7 mouse cellular contexts compared by ENCODE assay signal in the genomic region with DNA sequence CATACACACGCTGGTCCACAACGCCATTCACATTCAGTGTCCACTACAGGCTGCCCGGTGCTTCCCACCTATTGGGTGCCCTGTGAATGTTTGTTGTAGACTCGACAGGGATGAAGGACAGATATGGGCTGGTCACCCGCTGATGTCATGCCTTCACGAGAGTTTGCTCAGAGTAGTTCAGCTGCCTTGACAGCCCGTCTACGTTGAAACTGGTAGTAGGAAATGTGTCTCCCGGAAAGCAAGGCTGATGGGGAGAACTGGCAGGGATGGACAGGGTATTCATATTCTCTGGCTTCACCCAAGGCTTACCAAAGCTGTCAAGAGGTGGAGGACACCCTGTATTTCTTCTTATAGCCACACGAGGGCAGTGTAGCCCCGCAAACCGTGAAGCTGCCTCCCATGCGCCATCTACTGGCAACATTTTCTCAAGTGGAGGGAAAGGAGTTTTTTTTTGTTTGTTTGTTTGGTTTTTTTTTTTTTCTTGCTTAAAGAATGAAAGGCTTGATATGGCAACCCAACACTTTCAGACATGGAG. TPM values are rescaled to one million over a fixed set of nuclear protein-coding genes. Genes with fewer than 3 reads are reported as not detected.
DNase-seq lines count a peak whose midpoint lies in the region; TF ChIP-seq lines count a peak whose summit lies in the region.

No protein-coding gene starts in this region.

- WGBS in midbrain, embryonic 10.5 days, result 24% methylated on average over 13 of the region's 13 CpGs

- peak overlapping the region; percentile 48 for H3K27ac ChIP-seq in gastrocnemius, adult 2 months
- no peak overlapping the region for H3K27ac ChIP-seq in midbrain, embryonic 10.5 days (replicated peaks)

- no peaks in the 10 kb centered on the region for H3K9me3 ChIP-seq in midbrain, embryonic 10.5 days (replicated peaks)

- H3K4me1 ChIP-seq in midbrain, embryonic 10.5 days, result peaks cover 28% of the 10 kb centered on the region

- H3K4me3 ChIP-seq in gastrocnemius, adult 2 months, result peak overlapping the region; percentile 37
- no peak overlapping the region for H3K4me3 ChIP-seq in midbrain, embryonic 10.5 days

- intact Hi-C loops in gastrocnemius, adult 2 months (cut with DNase I), result loop anchor here (1.0 kb wide), 1 partner anchor 55 kb away; no protein-coding TSS in a partner anchor
- intact Hi-C loops in left cerebral cortex, postnatal 14 days (cut with DNase I), result loop anchor here (1.0 to 10.0 kb wide), 2 partner anchors 55 to 258 kb away; partner anchors contain the start of gene Asic1

- no peak; the same call in 1 of the 2 replicates for TF ChIP-seq CTCF in gastrocnemius, adult 2 months (IDR thresholded peaks at IDR 0.05)

- peak; percentile 93 for DNase-seq in ZHBTc4 (ENCODE audit: low read depth, low spot score)
- peak; percentile 94 to 97 for DNase-seq in cerebellum, postnatal 10 days
- peak; percentile 77 for DNase-seq in gastrocnemius, adult 2 months
- peak; percentile 77 for DNase-seq in hindlimb bud, embryonic 11.5 days (ENCODE audit: extremely low spot score, low read depth, low spot score)
- peak; percentile 85 to 88 for DNase-seq in left cerebral cortex, postnatal 14 days (ENCODE audit: low spot score in 2 of 2)
- peak; percentile 69 for DNase-seq in midbrain, embryonic 10.5 days (ENCODE audit: low spot score)
- DNase-seq in right cerebral cortex, postnatal 36 days (ENCODE audit: low spot score in 2 of 2), result peak; percentile 35 to 57

- no peaks in the 10 kb centered on the region for H3K27me3 ChIP-seq in midbrain, embryonic 10.5 days (ENCODE audit: low read depth, poor library complexity, severe bottlenecking)

- H3K36me3 ChIP-seq in midbrain, embryonic 10.5 days, result peaks cover under 1% of the 10 kb centered on the region; the same call in 1 of the 2 replicates

RNA-seq across cellular contexts. Expression of gene Tmbim6, which starts 23.7 kb away (rescaled TPM):
- total RNA-seq in gastrocnemius, adult 2 months (2021), result 100 to 1,000 TPM; 181 to 184 TPM
- total RNA-seq in left cerebral cortex, postnatal 14 days (2021), result 100 to 1,000 TPM; 330 to 349 TPM
- polyA plus RNA-seq in midbrain, embryonic 10.5 days (2016; fragmentation: Nextera tagmentation; extraction: Ambion mirVana), result 288 and 305 TPM in 2 replicates

RNA-seq across cellular contexts. Expression of gene Nckap5l, which starts 41.1 kb away (rescaled TPM):
- 1 to 10 TPM; 2.3 to 2.7 TPM for total RNA-seq in gastrocnemius, adult 2 months (2021)
- total RNA-seq in left cerebral cortex, postnatal 14 days (2021), result 10 to 100 TPM; 27.6 to 35.6 TPM
- 11.0 and 11.3 TPM in 2 replicates for polyA plus RNA-seq in midbrain, embryonic 10.5 days (2016; fragmentation: Nextera tagmentation; extraction: Ambion mirVana)

RNA-seq across cellular contexts. Expression of gene Fmnl3, which starts 46.1 kb away (rescaled TPM):
- total RNA-seq in gastrocnemius, adult 2 months (2021), result 1 to 10 TPM; 5.5 to 7.2 TPM
- 10 to 100 TPM; 11.3 to 13.4 TPM for total RNA-seq in left cerebral cortex, postnatal 14 days (2021)
- polyA plus RNA-seq in midbrain, embryonic 10.5 days (2016; fragmentation: Nextera tagmentation; extraction: Ambion mirVana), result 10.9 and 12.6 TPM in 2 replicates

RNA-seq across cellular contexts. Expression of gene Bcdin3d, which starts 58.1 kb away (rescaled TPM):
- 1 to 10 TPM; 4.3 to 4.5 TPM for total RNA-seq in gastrocnemius, adult 2 months (2021)
- total RNA-seq in left cerebral cortex, postnatal 14 days (2021), result 1 to 10 TPM; 4.7 to 4.8 TPM
- 21.3 and 22.1 TPM in 2 replicates for polyA plus RNA-seq in midbrain, embryonic 10.5 days (2016; fragmentation: Nextera tagmentation; extraction: Ambion mirVana)

Comparison
In these comparisons a context has a peak if more than half of its experiments do, and no peak if none do; other contexts are left out.
1. RNA of gene Nckap5l, which starts 41.1 kb away (total RNA-seq): 27.6 to 35.6 TPM in left cerebral cortex, postnatal 14 days; 2.3 to 2.7 TPM in gastrocnemius, adult 2 months; every median in the first group is over 4 times any median in the second.
2. Peak in every context shown above with its lines, with median percentiles within 50 percentile points of each other: DNase-seq.